Mouse (Mus musculus): Measurements from ENCODE around the gene Ripk4. TPM values are rescaled to one million over a fixed set of nuclear protein-coding genes. Genes with fewer than 3 reads are reported as not detected.
A peak's percentile ranks its signal among the peaks of the same experiment; 100 is the strongest.

Ripk4 gene
- polyA plus RNA-seq, 1 experiment from 2014 or later, result 5.4 TPM

DNA sequence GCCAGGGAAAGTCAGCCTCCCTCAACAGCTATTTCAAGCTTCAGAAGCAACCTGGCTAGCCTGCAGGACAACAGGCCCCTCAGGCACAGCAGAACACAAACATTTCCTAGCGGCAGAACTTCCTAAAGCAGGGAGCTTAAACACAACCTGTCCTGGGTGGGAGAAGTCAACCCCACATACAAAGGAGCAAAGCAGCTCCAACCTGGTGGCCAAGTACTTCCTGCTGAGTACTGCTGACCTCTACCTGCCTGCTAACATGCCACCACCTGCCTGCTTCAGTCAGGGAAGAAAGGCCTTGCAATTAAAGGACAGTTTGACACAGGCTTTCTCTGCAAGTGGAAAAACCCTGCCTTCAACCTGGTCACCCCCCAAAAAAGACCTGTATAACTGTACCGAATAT is 1.8 kb downstream of the Ripk4 start:
- no peak overlapping the region for H3K27ac ChIP-seq
- no peaks in the 10 kb centered on the region for H3K36me3 ChIP-seq
- H3K27me3 ChIP-seq (ENCODE audit: insufficient read depth, poor library complexity, severe bottlenecking), result peaks cover 50% of the 10 kb centered on the region
- 44% methylated on average over 2 of the region's 2 CpGs for WGBS
- H3K9me3 ChIP-seq, result no peaks in the 10 kb centered on the region
- H3K4me3 ChIP-seq, result peak overlapping the region; percentile 72
- H3K4me1 ChIP-seq, result peaks cover 40% of the 10 kb centered on the region
- DNase-seq (ENCODE audit: low spot score), result no peak

GRCm38 (mm10) chr16:97759681-97760080 is 3.9 kb downstream of the Ripk4 start:
- Histone ChIP-seq H3K27ac (peak overlapping the region; percentile 67), H3K4me1 (peaks cover 40% of the 10 kb centered on the region), H3K9me3 (no peaks in the 10 kb centered on the region), H3K4me3 (no peak overlapping the region), H3K27me3 (ENCODE audit: insufficient read depth, poor library complexity, severe bottlenecking) (peaks cover 34% of the 10 kb centered on the region), H3K36me3 (no peaks in the 10 kb centered on the region)
- DNase-seq (ENCODE audit: low spot score), result no peak
- 19% methylated on average over 3 of the region's 3 CpGs for WGBS

DNA sequence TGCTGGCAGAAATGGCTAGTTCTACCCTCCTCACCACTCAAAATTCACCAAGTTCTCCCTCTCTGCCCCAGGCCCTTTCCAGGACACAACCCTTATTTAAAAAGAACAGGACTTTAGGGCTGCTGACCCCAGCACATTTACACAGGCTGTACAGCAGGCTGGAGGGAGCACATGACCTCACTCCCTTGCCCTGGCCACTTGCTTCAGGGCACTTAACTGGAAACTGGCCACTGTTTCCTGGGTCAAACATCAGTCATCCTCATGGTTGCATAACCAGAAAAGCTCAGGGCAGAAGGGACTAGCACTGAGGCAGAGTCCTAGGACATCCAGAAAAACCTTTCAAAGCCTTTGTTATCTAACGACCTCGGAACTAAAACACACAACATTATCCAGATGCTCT is 5.3 kb downstream of the Ripk4 start:
- no peak for DNase-seq (ENCODE audit: low spot score)
- Histone ChIP-seq H3K27me3 (ENCODE audit: insufficient read depth, poor library complexity, severe bottlenecking) (peaks cover 21% of the 10 kb centered on the region), H3K9me3 (no peaks in the 10 kb centered on the region), H3K4me1 (peaks cover 35% of the 10 kb centered on the region), H3K27ac (no peak overlapping the region), H3K36me3 (no peaks in the 10 kb centered on the region), H3K4me3 (no peak overlapping the region)
- 42% methylated on average over 2 of the region's 2 CpGs for WGBS

GRCm38 (mm10) chr16:97756460-97756859 is 7.1 kb downstream of the Ripk4 start:
- WGBS, result 83% methylated on average over 2 of the region's 2 CpGs
- H3K27me3 ChIP-seq (ENCODE audit: insufficient read depth, poor library complexity, severe bottlenecking), result peaks cover 3% of the 10 kb centered on the region; the same call in 1 of the 2 replicates
- H3K4me3 ChIP-seq, result no peak overlapping the region

DNA sequence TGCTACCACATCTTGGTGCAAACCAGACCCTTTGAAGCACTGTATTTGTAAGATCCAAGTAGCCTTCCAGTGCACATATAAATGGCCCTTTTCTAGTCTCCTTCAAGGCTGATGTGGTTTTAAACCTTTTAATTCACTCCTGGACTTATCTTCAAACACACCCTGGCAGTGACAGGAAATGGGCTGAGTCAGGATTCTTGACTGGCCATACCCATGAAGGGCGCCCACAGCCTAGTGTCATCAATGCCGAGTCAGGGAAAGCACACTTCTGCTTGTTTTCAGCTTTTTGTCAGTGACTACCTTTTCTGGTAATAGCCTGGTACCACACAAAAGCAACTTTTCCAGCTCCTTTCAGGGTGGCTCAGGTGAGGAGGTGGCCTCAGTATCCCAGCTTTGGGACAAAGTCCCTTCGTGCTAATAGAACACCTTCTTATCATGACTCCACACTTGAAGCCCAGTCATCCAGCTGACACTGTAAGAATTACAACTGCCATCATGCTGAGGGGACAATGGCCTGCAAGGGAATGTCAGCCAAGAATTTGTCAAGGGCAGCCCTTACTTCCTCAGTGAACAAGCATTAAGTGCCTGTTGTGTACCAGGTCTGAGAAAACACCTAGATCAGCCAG is 11.2 kb downstream of the Ripk4 start:
- no peaks in the 10 kb centered on the region for H3K27me3 ChIP-seq (ENCODE audit: insufficient read depth, poor library complexity, severe bottlenecking)
- DNase-seq (ENCODE audit: low spot score), result no peak
- H3K4me1 ChIP-seq, result peaks cover 20% of the 10 kb centered on the region; the same call in 1 of the 2 replicates
- no peaks in the 10 kb centered on the region for H3K9me3 ChIP-seq
- H3K36me3 ChIP-seq, result 0 out of 2 replicates have a peak, but pooled peaks cover under 1% of the 10 kb centered on the region
- H3K4me3 ChIP-seq, result no peak overlapping the region
- WGBS, result 52% methylated on average over 3 of the region's 3 CpGs
- no peak overlapping the region for H3K27ac ChIP-seq

More at GRCm38 (mm10) chr16:97756460-97756859, 7.1 kb downstream of the Ripk4 start:
- peaks cover 36% of the 10 kb centered on the region for H3K4me1 ChIP-seq
- H3K27ac ChIP-seq, result no peak overlapping the region
- DNase-seq (ENCODE audit: low spot score), result no peak
- H3K9me3 ChIP-seq, result no peaks in the 10 kb centered on the region
- H3K36me3 ChIP-seq, result no peaks in the 10 kb centered on the region

GRCm38 (mm10) chr16:97751884-97752283 is 11.7 kb downstream of the Ripk4 start:
- DNase-seq (ENCODE audit: low spot score), result no peak
- no peak overlapping the region for H3K4me3 ChIP-seq
- H3K36me3 ChIP-seq, result 0 out of 2 replicates have a peak, but pooled peaks cover 6% of the 10 kb centered on the region
- no peak overlapping the region for H3K27ac ChIP-seq
- WGBS, result 74% methylated on average over 8 of the region's 8 CpGs
- peaks cover 20% of the 10 kb centered on the region; the same call in 1 of the 2 replicates for H3K4me1 ChIP-seq
- H3K9me3 ChIP-seq, result no peaks in the 10 kb centered on the region
- H3K27me3 ChIP-seq (ENCODE audit: insufficient read depth, poor library complexity, severe bottlenecking), result no peaks in the 10 kb centered on the region

DNA sequence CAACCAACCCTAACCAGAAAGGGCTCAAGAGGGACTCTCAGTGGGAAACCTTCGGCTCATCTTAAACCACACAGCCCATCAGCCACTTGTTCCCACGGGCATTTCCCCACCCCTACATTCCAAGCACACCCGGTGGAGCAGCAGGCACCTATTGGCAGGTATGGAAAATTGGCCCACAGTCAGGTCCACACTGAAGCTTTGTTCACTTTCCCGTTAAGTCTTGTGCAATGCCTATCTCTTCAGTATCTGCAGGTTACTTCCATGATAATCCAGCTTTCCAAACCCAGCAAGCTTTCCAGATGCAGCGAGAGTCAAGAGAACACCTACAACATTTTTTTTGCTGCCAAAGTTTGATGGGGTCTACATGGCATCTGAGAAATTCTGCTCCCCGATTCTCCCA is 15.2 kb downstream of the Ripk4 start:
- no peak for DNase-seq (ENCODE audit: low spot score)
- no peak overlapping the region for H3K4me3 ChIP-seq

DNA sequence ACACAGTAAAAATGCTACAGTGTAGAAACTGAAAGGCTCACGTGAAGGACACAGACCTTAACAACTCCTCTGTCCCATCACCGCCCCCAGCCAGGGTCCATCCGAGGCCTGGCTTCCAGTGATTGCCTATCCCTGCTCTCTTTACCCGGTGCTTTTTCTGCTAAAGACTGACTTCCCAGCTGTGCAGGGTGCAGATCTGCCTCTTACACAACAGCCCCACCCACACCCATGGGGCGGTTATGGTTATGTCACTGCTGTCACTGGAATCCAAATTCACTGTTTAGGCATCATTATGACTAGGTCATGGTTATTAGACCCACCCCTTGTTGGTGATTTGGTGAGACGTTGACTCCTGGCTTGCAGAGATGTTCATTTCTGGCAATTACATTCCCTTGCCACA is 25.6 kb downstream of the Ripk4 start:
- 75% methylated on average over 6 of the region's 6 CpGs for WGBS
- H3K4me3 ChIP-seq, result no peak overlapping the region
- peaks cover 6% of the 10 kb centered on the region; the same call in 1 of the 2 replicates for H3K36me3 ChIP-seq
- no peak overlapping the region for H3K27ac ChIP-seq
- DNase-seq (ENCODE audit: low spot score), result no peak
- H3K27me3 ChIP-seq (ENCODE audit: insufficient read depth, poor library complexity, severe bottlenecking), result no peaks in the 10 kb centered on the region
- H3K4me1 ChIP-seq, result 0 out of 2 replicates have a peak, but pooled peaks cover 5% of the 10 kb centered on the region
- H3K9me3 ChIP-seq, result no peaks in the 10 kb centered on the region

More for the DNA sequence above, 15.2 kb downstream of the Ripk4 start:
- H3K36me3 ChIP-seq, result peaks cover 21% of the 10 kb centered on the region
- peaks cover 20% of the 10 kb centered on the region; the same call in 1 of the 2 replicates for H3K4me1 ChIP-seq
- H3K27me3 ChIP-seq (ENCODE audit: insufficient read depth, poor library complexity, severe bottlenecking), result no peaks in the 10 kb centered on the region
- no peaks in the 10 kb centered on the region for H3K9me3 ChIP-seq
- H3K27ac ChIP-seq, result no peak overlapping the region
- 84% methylated on average over 6 of the region's 6 CpGs for WGBS

DNA sequence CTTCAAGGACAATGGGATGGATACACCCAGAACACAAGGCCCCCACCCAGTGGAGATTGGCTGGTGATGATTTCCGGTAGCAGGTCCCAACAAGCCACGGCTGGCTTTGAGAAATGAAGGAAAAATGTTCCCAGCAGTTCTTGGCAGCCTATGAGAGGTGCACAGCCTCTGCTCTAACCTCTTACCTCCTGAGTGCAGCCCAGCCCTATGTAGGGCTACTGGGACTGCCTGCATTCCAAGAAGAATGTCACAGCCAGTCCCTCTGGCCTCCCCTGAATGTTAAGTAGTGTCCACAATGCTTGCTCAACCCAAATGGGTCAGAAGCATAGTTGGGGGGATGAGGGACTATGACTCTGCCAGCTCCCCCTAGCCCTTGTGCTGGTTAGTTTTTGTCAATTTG is 27.0 kb downstream of the Ripk4 start:
- Histone ChIP-seq H3K4me3 (no peak overlapping the region), H3K9me3 (no peaks in the 10 kb centered on the region), H3K36me3 (no peaks in the 10 kb centered on the region), H3K27me3 (ENCODE audit: insufficient read depth, poor library complexity, severe bottlenecking) (no peaks in the 10 kb centered on the region), H3K27ac (no peak overlapping the region), H3K4me1 (0 out of 2 replicates have a peak, but pooled peaks cover 5% of the 10 kb centered on the region)
- WGBS, result 75% methylated on average over 2 of the region's 2 CpGs
- DNase-seq (ENCODE audit: low spot score), result no peak

- no peaks in the 10 kb centered on the region for H3K27me3 ChIP-seq (ENCODE audit: insufficient read depth, poor library complexity, severe bottlenecking)
- no peak for DNase-seq (ENCODE audit: low spot score)
- 64% methylated on average over 9 of the region's 9 CpGs for WGBS
Observed at GRCm38 (mm10) chr16:97734760-97735322, 28.7 kb downstream of the Ripk4 start.

DNA sequence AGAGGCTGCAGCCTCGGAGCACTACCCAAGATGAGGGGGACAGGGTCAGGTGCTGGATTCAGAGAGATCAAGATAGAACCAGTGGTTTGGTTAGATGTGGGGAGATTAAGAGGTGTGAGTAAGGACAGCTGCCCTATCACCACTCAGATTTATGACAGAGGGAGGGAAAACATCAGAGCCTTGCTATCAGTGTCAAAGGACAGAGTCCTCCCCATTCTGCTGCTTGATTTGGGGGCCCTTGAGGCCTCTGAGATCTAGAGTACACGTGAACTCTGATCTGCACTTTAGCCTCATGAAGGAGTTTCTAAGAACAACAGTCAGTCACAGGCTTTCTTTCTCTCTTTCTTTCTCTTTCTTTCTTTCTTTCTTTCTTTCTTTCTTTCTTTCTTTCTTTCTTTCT is 30.0 kb downstream of the Ripk4 start:
- Histone ChIP-seq H3K9me3 (no peaks in the 10 kb centered on the region), H3K27ac (no peak overlapping the region), H3K27me3 (ENCODE audit: insufficient read depth, poor library complexity, severe bottlenecking) (no peaks in the 10 kb centered on the region), H3K4me3 (no peak overlapping the region), H3K4me1 (0 out of 2 replicates have a peak, but pooled peaks cover 5% of the 10 kb centered on the region), H3K36me3 (no peaks in the 10 kb centered on the region)
- WGBS, result 62% methylated on average over 2 of the region's 2 CpGs
- no peak for DNase-seq (ENCODE audit: low spot score)

More at GRCm38 (mm10) chr16:97734760-97735322, 28.7 kb downstream of the Ripk4 start:
- Histone ChIP-seq H3K4me1 (0 out of 2 replicates have a peak, but pooled peaks cover 5% of the 10 kb centered on the region), H3K36me3 (no peaks in the 10 kb centered on the region), H3K9me3 (no peaks in the 10 kb centered on the region), H3K27ac (no peak overlapping the region), H3K4me3 (no peak overlapping the region)

- Histone ChIP-seq H3K27me3 (ENCODE audit: insufficient read depth, poor library complexity, severe bottlenecking) (no peaks in the 10 kb centered on the region), H3K4me3 (no peak overlapping the region), H3K36me3 (no peaks in the 10 kb centered on the region), H3K27ac (no peak overlapping the region), H3K9me3 (no peaks in the 10 kb centered on the region), H3K4me1 (peaks cover 9% of the 10 kb centered on the region; the same call in 1 of the 2 replicates)
- no peak for DNase-seq (ENCODE audit: low spot score)
- 74% methylated on average over 1 of the region's 1 CpGs for WGBS
Observed at GRCm38 (mm10) chr16:97730321-97730720, 33.3 kb downstream of the Ripk4 start.

- Histone ChIP-seq H3K27ac (no peak overlapping the region), H3K36me3 (no peaks in the 10 kb centered on the region), H3K4me1 (peaks cover 7% of the 10 kb centered on the region; the same call in 1 of the 2 replicates), H3K4me3 (no peak overlapping the region), H3K9me3 (no peaks in the 10 kb centered on the region), H3K27me3 (ENCODE audit: insufficient read depth, poor library complexity, severe bottlenecking) (no peaks in the 10 kb centered on the region)
- 58% methylated on average over 3 of the region's 3 CpGs for WGBS
- no peak for DNase-seq (ENCODE audit: low spot score)
Observed at GRCm38 (mm10) chr16:97726436-97726835, 37.2 kb downstream of the Ripk4 start.

Data from heart, embryonic 10.5 days (tissue).